Mouse (Mus musculus): ENCODE data around the gene Ccl22.

Gene Ccl22

GRCm38 (mm10) chr8:94734735-94735350, 10.5 kb upstream of the Ccl22 start:
- DNase-seq (ENCODE audit: low read depth in 2 of 2, low spot score in 2 of 2): no peak

- DNase-seq (ENCODE audit: low read depth in 2 of 2, low spot score in 2 of 2): no peak
Observed at GRCm38 (mm10) chr8:94735426-94736094, 9.8 kb upstream of the Ccl22 start.

- no peak for DNase-seq (ENCODE audit: low read depth in 2 of 2, low spot score in 2 of 2)
Observed at GRCm38 (mm10) chr8:94739829-94740228, 5.6 kb upstream of the Ccl22 start.

- no peak for DNase-seq (ENCODE audit: low read depth in 2 of 2, low spot score in 2 of 2)
Observed at GRCm38 (mm10) chr8:94740591-94740990, 4.8 kb upstream of the Ccl22 start.

- no peak for DNase-seq (ENCODE audit: low read depth in 2 of 2, low spot score in 2 of 2)
Observed at GRCm38 (mm10) chr8:94741726-94742125, 3.7 kb upstream of the Ccl22 start.

- DNase-seq (ENCODE audit: low read depth in 2 of 2, low spot score in 2 of 2): no peak
Observed at GRCm38 (mm10) chr8:94744484-94744883, 906 bp upstream of the Ccl22 start.

- no peak for DNase-seq (ENCODE audit: low read depth in 2 of 2, low spot score in 2 of 2)
Observed at GRCm38 (mm10) chr8:94744972-94745371, 418 bp upstream of the Ccl22 start.

- DNase-seq (ENCODE audit: low read depth in 2 of 2, low spot score in 2 of 2): no peak
Observed at GRCm38 (mm10) chr8:94746832-94747231, 1.4 kb downstream of the Ccl22 start.

GRCm38 (mm10) chr8:94748363-94748762, 3.0 kb downstream of the Ccl22 start:
- DNase-seq (ENCODE audit: low read depth in 2 of 2, low spot score in 2 of 2): no peak

GRCm38 (mm10) chr8:94749942-94750341, 4.6 kb downstream of the Ccl22 start:
- no peak for DNase-seq (ENCODE audit: low read depth in 2 of 2, low spot score in 2 of 2)

GRCm38 (mm10) chr8:94751023-94751849, 5.8 kb downstream of the Ccl22 start:
- no peak for DNase-seq (ENCODE audit: low read depth in 2 of 2, low spot score in 2 of 2)

GRCm38 (mm10) chr8:94754006-94754405, 8.6 kb downstream of the Ccl22 start:
- no peak for DNase-seq (ENCODE audit: low read depth in 2 of 2, low spot score in 2 of 2)

- DNase-seq (ENCODE audit: low read depth in 2 of 2, low spot score in 2 of 2): no peak
Observed at GRCm38 (mm10) chr8:94754486-94754885, 9.1 kb downstream of the Ccl22 start.

- no peak for DNase-seq (ENCODE audit: low read depth in 2 of 2, low spot score in 2 of 2)
Observed at GRCm38 (mm10) chr8:94767035-94767434, 21.6 kb downstream of the Ccl22 start.

- no peak for DNase-seq (ENCODE audit: low read depth in 2 of 2, low spot score in 2 of 2)
Observed at GRCm38 (mm10) chr8:94770945-94771344, 25.6 kb downstream of the Ccl22 start.

- no peak for DNase-seq (ENCODE audit: low read depth in 2 of 2, low spot score in 2 of 2)
Observed at GRCm38 (mm10) chr8:94771941-94772670, 26.7 kb downstream of the Ccl22 start, which contains the start of gene Cx3cl1. Cx3cl1 (plus strand) TSS chr8:94772009.

- DNase-seq (ENCODE audit: low read depth in 2 of 2, low spot score in 2 of 2): no peak
Observed at GRCm38 (mm10) chr8:94773048-94773447, 27.7 kb downstream of the Ccl22 start.

- no peak for DNase-seq (ENCODE audit: low read depth in 2 of 2, low spot score in 2 of 2)
Observed at GRCm38 (mm10) chr8:94773700-94774171, 28.3 kb downstream of the Ccl22 start.

- DNase-seq (ENCODE audit: low read depth in 2 of 2, low spot score in 2 of 2): no peak
Observed at GRCm38 (mm10) chr8:94774601-94775000, 29.2 kb downstream of the Ccl22 start.

GRCm38 (mm10) chr8:94776346-94776745, 31.0 kb downstream of the Ccl22 start:
- no peak for DNase-seq (ENCODE audit: low read depth in 2 of 2, low spot score in 2 of 2)

- DNase-seq (ENCODE audit: low read depth in 2 of 2, low spot score in 2 of 2): no peak
Observed at GRCm38 (mm10) chr8:94778036-94778435, 32.6 kb downstream of the Ccl22 start.

Measured in CD8-positive naive resting alpha-beta T cell, adult 2 months (primary cell).